Mouse (Mus musculus) thymus, adult 2 months (tissue): Measurements from ENCODE around the gene Trim2. TPM values are rescaled to one million over a fixed set of nuclear protein-coding genes. Genes with fewer than 3 reads are reported as not detected.

Experiments
- DNase-seq: peaks from one replicate; pipeline ENCODE4 v3.0.0; 2021
- H3K27ac ChIP-seq: fragments of 200-500 bp; 2 replicates; pipeline ENCODE4 v1.5.1; 2012; ENCODE audit warnings: low read length, control low read depth; ENCODE audit not compliant: control insufficient read depth, insufficient read depth
- H3K27me3 ChIP-seq: fragments of 200-500 bp; 2 replicates; pipeline ENCODE4 v1.6.1; 2012; ENCODE audit warnings: mild to moderate bottlenecking, low read length, moderate library complexity, mixed read lengths; ENCODE audit not compliant: control insufficient read depth, insufficient read depth
- H3K36me3 ChIP-seq: fragments of 200-500 bp; 2 replicates; pipeline ENCODE4 v1.6.1; 2012; ENCODE audit warnings: mild to moderate bottlenecking, low read length, moderate library complexity; ENCODE audit not compliant: control insufficient read depth, insufficient read depth
- H3K4me1 ChIP-seq: fragments of 200-500 bp; replicated peaks from 2 replicates; pipeline ENCODE4 v1.6.1; 2012; ENCODE audit warnings: low read length; ENCODE audit not compliant: control insufficient read depth, insufficient read depth
- H3K4me3 ChIP-seq: fragments of 200-500 bp; 2 replicates; pipeline ENCODE4 v1.5.1; 2012; ENCODE audit warnings: mild to moderate bottlenecking, low read length, control low read depth, moderate library complexity; ENCODE audit not compliant: control insufficient read depth, insufficient read depth
- CTCF ChIP-seq: fragments of 200-500 bp; IDR thresholded peaks from 2 replicates; pipeline ENCODE4 v1.5.1; 2012; ENCODE audit warnings: mild to moderate bottlenecking, control low read depth, low read length, moderate library complexity, borderline replicate concordance; ENCODE audit not compliant: control insufficient read depth, poor library complexity, insufficient read depth; ENCODE audit errors: extremely low read depth
- POLR2A ChIP-seq: fragments of 200-500 bp; IDR thresholded peaks from 2 replicates; pipeline ENCODE4 v1.6.1; 2012; ENCODE audit warnings: mild to moderate bottlenecking, low read length, control low read depth, moderate library complexity; ENCODE audit not compliant: control insufficient read depth, poor library complexity, insufficient read depth; ENCODE audit errors: extremely low read depth
- WGBS: fragments of 180-500 bp; shearing (Covaris S2); methylation state at CpG from one replicate; pipeline ENCODE4 v1.1.7; 2018; 5-methylcytosine and 5-hydroxymethylcytosine counted together
- polyA plus RNA-seq: library from polyadenylated mRNA; depleted of rRNA; stranded (reverse); fragments of >200 nt; gene quantifications from 2 replicates; pipeline ENCODE4 v1.2.3, GENCODE M21; 2012; rRNA removed

Trim2 gene
- polyA plus RNA-seq: 2.9 and 4.2 TPM in 2 replicates

- Histone ChIP-seq H3K27ac (no peak within 1 kb of the TSS), H3K36me3 (no peaks in the 10 kb centered on the region), H3K27me3 (peaks cover 8% of the 10 kb centered on the region; the same call in 1 of the 2 replicates), H3K4me1 (peaks cover 13% of the 10 kb centered on the region), H3K4me3 (no peak within 1 kb of the TSS)
- TF ChIP-seq CTCF (no peak), POLR2A (no peak)
- no peak for DNase-seq
- 96% methylated on average over 3 of the region's 3 CpGs for WGBS
These were observed at the start of gene Trim2 for GRCm38 (mm10) chr3:84306777-84307176. Trim2 (minus strand) TSS chr3:84306877.

DNA sequence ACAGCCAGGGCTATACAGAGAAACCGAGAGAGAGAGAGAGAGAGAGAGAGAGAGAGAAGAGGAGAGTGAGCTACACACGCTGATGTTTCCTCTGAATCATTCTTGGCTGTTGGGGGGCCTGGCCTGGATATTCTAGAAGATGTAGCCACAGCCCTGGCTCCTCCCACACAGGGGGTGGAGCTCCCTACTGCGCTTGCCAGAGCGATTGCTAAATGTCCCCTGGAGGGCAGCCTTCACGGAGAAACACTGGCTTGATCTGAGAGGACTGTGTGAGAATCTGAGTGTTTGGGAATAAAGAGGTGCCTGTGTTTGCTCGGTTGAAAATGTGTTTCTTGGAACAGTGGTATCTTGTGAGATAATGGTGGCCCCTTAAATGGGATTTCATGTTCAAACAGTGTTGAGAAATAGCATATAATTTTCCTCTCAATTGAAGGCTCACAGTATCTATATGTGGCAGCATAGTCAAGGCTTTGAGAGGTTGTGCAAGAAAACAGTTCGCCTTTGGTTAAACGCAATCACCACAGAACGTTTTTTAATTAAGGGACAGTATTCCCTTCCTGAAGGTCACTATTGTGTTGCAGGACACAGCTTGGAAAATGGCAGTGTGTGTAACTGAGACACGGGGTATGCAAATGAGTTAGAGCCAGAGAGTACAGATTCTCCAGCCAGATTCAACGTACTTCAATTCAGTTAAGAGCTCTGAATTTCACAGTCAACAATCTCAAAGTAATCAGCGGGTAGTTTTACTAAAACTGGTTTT, 49.4 kb upstream of the Trim2 start:
- Histone ChIP-seq H3K4me3 (no peak overlapping the region), H3K27me3 (no peaks in the 10 kb centered on the region), H3K27ac (no peak overlapping the region), H3K4me1 (no peaks in the 10 kb centered on the region), H3K36me3 (no peaks in the 10 kb centered on the region)
- WGBS: 46% methylated on average over 12 of the region's 12 CpGs
- TF ChIP-seq POLR2A (no peak), CTCF (no peak)
- DNase-seq: peak; percentile 39

GRCm38 (mm10) chr3:84352353-84353034, 45.8 kb upstream of the Trim2 start:
- no peak overlapping the region for H3K4me3 ChIP-seq
- H3K36me3 ChIP-seq: no peaks in the 10 kb centered on the region
- no peaks in the 10 kb centered on the region for H3K4me1 ChIP-seq
- H3K27ac ChIP-seq: no peak overlapping the region
- no peak for TF ChIP-seq POLR2A
- TF ChIP-seq CTCF: peak; percentile 69; the same call in 1 of the 2 replicates
- DNase-seq: peak; percentile 77
- WGBS: 28% methylated on average over 5 of the region's 5 CpGs
- no peaks in the 10 kb centered on the region for H3K27me3 ChIP-seq

DNA sequence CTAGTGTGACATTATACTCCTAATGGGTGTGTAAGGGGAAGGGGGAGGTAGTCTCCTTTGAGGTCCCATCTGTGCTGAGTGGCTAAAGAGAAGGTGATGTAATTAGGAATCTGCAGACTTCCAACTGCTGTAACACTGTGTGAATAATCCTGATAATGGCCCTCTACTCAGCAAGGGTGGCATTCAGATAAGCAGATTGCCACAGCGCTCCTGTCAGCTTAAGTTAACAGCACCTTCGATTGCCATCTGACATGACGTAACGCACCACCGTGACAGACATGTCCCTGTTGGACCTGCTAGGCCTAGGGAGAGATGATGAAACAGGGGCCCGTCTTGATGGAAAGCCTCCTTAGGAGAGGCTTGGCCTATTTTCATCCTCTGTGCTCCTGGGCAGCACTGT, 43.6 kb upstream of the Trim2 start:
- H3K4me1 ChIP-seq: peaks cover 3% of the 10 kb centered on the region
- H3K27me3 ChIP-seq: no peaks in the 10 kb centered on the region
- TF ChIP-seq POLR2A: no peak
- TF ChIP-seq CTCF: no peak

GRCm38 (mm10) chr3:84349771-84350170, 43.1 kb upstream of the Trim2 start:
- Histone ChIP-seq H3K27ac (no peak overlapping the region), H3K4me1 (peaks cover 6% of the 10 kb centered on the region), H3K36me3 (no peaks in the 10 kb centered on the region), H3K4me3 (no peak overlapping the region), H3K27me3 (no peaks in the 10 kb centered on the region)
- no peak for DNase-seq
- 49% methylated on average over 10 of the region's 10 CpGs for WGBS
- TF ChIP-seq POLR2A (no peak), CTCF (no peak)

More for the DNA sequence above, 43.6 kb upstream of the Trim2 start:
- DNase-seq: no peak
- Histone ChIP-seq H3K36me3 (no peaks in the 10 kb centered on the region), H3K27ac (no peak overlapping the region), H3K4me3 (no peak overlapping the region)
- WGBS: 97% methylated on average over 6 of the region's 6 CpGs

- TF ChIP-seq POLR2A (no peak), CTCF (no peak)
- Histone ChIP-seq H3K27ac (no peak overlapping the region), H3K27me3 (no peaks in the 10 kb centered on the region), H3K36me3 (no peaks in the 10 kb centered on the region), H3K4me1 (peaks cover 6% of the 10 kb centered on the region), H3K4me3 (no peak overlapping the region)
- no peak for DNase-seq
- WGBS: 90% methylated on average over 4 of the region's 4 CpGs
These were observed 40.7 kb upstream of the Trim2 start for GRCm38 (mm10) chr3:84347426-84347825.
